In genomic region chr2:151973595-151974562, GRCm38 (mm10) we compare ENCODE assay signal across 7 mouse cellular contexts. TPM values are rescaled to one million over a fixed set of nuclear protein-coding genes. Genes with fewer than 3 reads are reported as not detected.
DNase-seq lines count a peak whose midpoint lies in the region; ATAC-seq and TF ChIP-seq lines count a peak whose summit lies in the region.

No protein-coding gene starts in this region.

- TF ChIP-seq EP300 in stomach, postnatal 0 days (optimal IDR thresholded peaks at IDR 0.05): no peak

- H3K27ac ChIP-seq in forebrain, embryonic 10.5 days: peak overlapping the region; percentile 86
- no peak overlapping the region for H3K27ac ChIP-seq in kidney, embryonic 14.5 days (ENCODE audit: low read depth, low read length)
- H3K27ac ChIP-seq in stomach, postnatal 0 days (replicated peaks): peak overlapping the region; percentile 88

- WGBS in forebrain, embryonic 10.5 days: 3% methylated on average over 36 of the region's 36 CpGs
- WGBS in kidney, embryonic 14.5 days: 11% methylated on average over 36 of the region's 36 CpGs
- 26% methylated on average over 36 of the region's 36 CpGs for WGBS in stomach, postnatal 0 days

- H3K4me2 ChIP-seq in kidney, embryonic 14.5 days (replicated peaks; ENCODE audit: low read depth, low read length): peak overlapping the region; percentile 50
- peak overlapping the region; percentile 64 for H3K4me2 ChIP-seq in stomach, postnatal 0 days (replicated peaks; ENCODE audit: low read depth)

- TF ChIP-seq CTCF in C2C12 (IDR thresholded peaks at IDR 0.05; ENCODE audit: control insufficient read depth, insufficient read depth, insufficient read length) (peak; percentile 15), E14TG2a.4 (conservative IDR thresholded peaks at IDR 0.05; ENCODE audit: low read length) (0 out of 2 replicates have a peak, but pooled peaks have one; percentile 3)
- peak; percentile 51 for TF ChIP-seq CTCF in stomach, postnatal 0 days (IDR thresholded peaks at IDR 0.05; ENCODE audit: low read depth)

- 0 out of 2 replicates have a peak, but pooled peaks have one; percentile 2 for ATAC-seq in kidney, embryonic 14.5 days (ENCODE audit: low FRiP score, low TSS enrichment)
- ATAC-seq in stomach, postnatal 0 days (ENCODE audit: low FRiP score, low TSS enrichment): peak; percentile 61

- H3ac ChIP-seq in C2C12 (ENCODE audit: control insufficient read depth, insufficient read length, low read depth): no peak overlapping the region

- H3K79me2 ChIP-seq in C2C12 (ENCODE audit: control insufficient read depth, insufficient read depth): peaks cover 96% of the 10 kb centered on the region

- no peak for DNase-seq in forebrain, embryonic 10.5 days (ENCODE audit: extremely low spot score, low spot score)
- DNase-seq in lung, postnatal 36 days: peak; percentile 90
- DNase-seq in stomach, postnatal 0 days (ENCODE audit: low spot score): peak; percentile 93
- DNase-seq in left cerebral cortex, adult 9 months (ENCODE audit: low spot score in 2 of 2): no peak

- H3K79me3 ChIP-seq in C2C12 (ENCODE audit: low read depth): peaks cover 68% of the 10 kb centered on the region

- H3K4me1 ChIP-seq in E14TG2a.4 (replicated peaks; ENCODE audit: low read depth, low read length): peaks cover 83% of the 10 kb centered on the region
- peaks cover 94% of the 10 kb centered on the region for H3K4me1 ChIP-seq in forebrain, embryonic 10.5 days
- H3K4me1 ChIP-seq in kidney, embryonic 14.5 days (ENCODE audit: control insufficient read depth, insufficient read depth, low read length): peaks cover 52% of the 10 kb centered on the region
- H3K4me1 ChIP-seq in stomach, postnatal 0 days (replicated peaks; ENCODE audit: control insufficient read depth, insufficient read depth): peaks cover 18% of the 10 kb centered on the region

- H3K27me3 ChIP-seq in C2C12 (ENCODE audit: control insufficient read depth, insufficient read depth, insufficient read length) (no peaks in the 10 kb centered on the region), E14TG2a.4 (ENCODE audit: insufficient read depth, low read length) (peaks cover 65% of the 10 kb centered on the region)
- H3K27me3 ChIP-seq in forebrain, embryonic 10.5 days (ENCODE audit: poor library complexity, severe bottlenecking): peaks cover 58% of the 10 kb centered on the region
- peaks cover 8% of the 10 kb centered on the region; the same call in 1 of the 2 replicates for H3K27me3 ChIP-seq in kidney, embryonic 14.5 days (ENCODE audit: control insufficient read depth, insufficient read depth, low read length)
- H3K27me3 ChIP-seq in stomach, postnatal 0 days (ENCODE audit: control insufficient read depth, insufficient read depth, low read length): no peaks in the 10 kb centered on the region

- no peaks in the 10 kb centered on the region for H3K9me3 ChIP-seq in E14TG2a.4 (ENCODE audit: low read length)
- no peaks in the 10 kb centered on the region for H3K9me3 ChIP-seq in forebrain, embryonic 10.5 days
- H3K9me3 ChIP-seq in kidney, embryonic 14.5 days (ENCODE audit: control insufficient read depth, low read length): no peaks in the 10 kb centered on the region
- no peaks in the 10 kb centered on the region for H3K9me3 ChIP-seq in stomach, postnatal 0 days (ENCODE audit: control insufficient read depth, low read length)

- H3K4me3 ChIP-seq in C2C12 (ENCODE audit: insufficient read depth, poor library complexity, severe bottlenecking): no peak overlapping the region
- H3K4me3 ChIP-seq in E14TG2a.4 (replicated peaks; ENCODE audit: low read length): peak overlapping the region; percentile 75
- peak overlapping the region; percentile 49 for H3K4me3 ChIP-seq in forebrain, embryonic 10.5 days
- H3K4me3 ChIP-seq in kidney, embryonic 14.5 days (ENCODE audit: low read length): peak overlapping the region; percentile 28
- H3K4me3 ChIP-seq in stomach, postnatal 0 days (ENCODE audit: low read depth, low read length): peak overlapping the region; percentile 33

- H3K9ac ChIP-seq in kidney, embryonic 14.5 days (ENCODE audit: low read depth, low read length): 0 out of 2 replicates have a peak overlapping the region, but pooled peaks have one; percentile 45
- H3K9ac ChIP-seq in stomach, postnatal 0 days (ENCODE audit: low read length): peak overlapping the region; percentile 57

- peaks cover 56% of the 10 kb centered on the region for H3K36me3 ChIP-seq in C2C12 (ENCODE audit: control insufficient read depth, insufficient read depth)
- peaks cover 21% of the 10 kb centered on the region for H3K36me3 ChIP-seq in E14TG2a.4 (ENCODE audit: insufficient read depth, low read length)
- peaks cover 54% of the 10 kb centered on the region for H3K36me3 ChIP-seq in forebrain, embryonic 10.5 days (replicated peaks)
- H3K36me3 ChIP-seq in kidney, embryonic 14.5 days (ENCODE audit: control insufficient read depth, insufficient read depth, low read length): peaks cover 13% of the 10 kb centered on the region; the same call in 1 of the 2 replicates
- H3K36me3 ChIP-seq in stomach, postnatal 0 days (ENCODE audit: control insufficient read depth, insufficient read depth, low read length): 0 out of 2 replicates have a peak, but pooled peaks cover 5% of the 10 kb centered on the region

TF ChIP-seq in C2C12, 6 proteins besides CTCF, POLR2A, EP300 and RAD21:
- TF ChIP-seq FOSL1 (IDR thresholded peaks at IDR 0.05; ENCODE audit: insufficient read depth, low read length, poor library complexity, severe bottlenecking): peak; percentile 41
- TF ChIP-seq MYOD1 (IDR thresholded peaks at IDR 0.05; ENCODE audit: control insufficient read depth, insufficient read length, low read depth): peak; percentile 30
- no peak for TF ChIP-seq USF1 (IDR thresholded peaks at IDR 0.05; ENCODE audit: low read depth)
- no peak for TF ChIP-seq MAX (IDR thresholded peaks at IDR 0.05)
- TF ChIP-seq CEBPB (IDR thresholded peaks at IDR 0.05; ENCODE audit: low read depth): peak; percentile 77
- TF ChIP-seq MYOG (IDR thresholded peaks at IDR 0.05; ENCODE audit: control insufficient read depth, extremely low read depth, insufficient read length): no peak
TF ChIP-seq in C2C12: peak in this region for 3.

RNA-seq across cellular contexts. Expression of gene Fam110a, which starts 6.1 kb away (rescaled TPM):
- polyA plus RNA-seq in C2C12 (2012; fragmentation: generic; extraction: Trizol): 24.3 TPM
- 60.3 and 70.4 TPM in 2 replicates for polyA plus RNA-seq in forebrain, embryonic 10.5 days (2016; fragmentation: Nextera tagmentation; extraction: Ambion mirVana)
- polyA plus RNA-seq in kidney, embryonic 14.5 days (2014; fragmentation: Nextera tagmentation; extraction: Ambion mirVana): 19.7 and 29.9 TPM in 2 replicates
- 29.9 and 33.7 TPM in 2 replicates for polyA plus RNA-seq in stomach, postnatal 0 days (2015; fragmentation: Nextera tagmentation; extraction: Ambion mirVana)

RNA-seq across cellular contexts. Expression of gene Slc52a3, which starts 22.4 kb away (rescaled TPM):
- polyA plus RNA-seq in C2C12 (2012; fragmentation: generic; extraction: Trizol): 0.08 TPM
- polyA plus RNA-seq in forebrain, embryonic 10.5 days (2016; fragmentation: Nextera tagmentation; extraction: Ambion mirVana): 0.69 and 0.79 TPM in 2 replicates
- polyA plus RNA-seq in kidney, embryonic 14.5 days (2014; fragmentation: Nextera tagmentation; extraction: Ambion mirVana): 3.4 and 6.8 TPM in 2 replicates
- polyA plus RNA-seq in stomach, postnatal 0 days (2015; fragmentation: Nextera tagmentation; extraction: Ambion mirVana): 22.2 and 24.9 TPM in 2 replicates

Comparison
In these comparisons a context has a peak if more than half of its experiments do, and no peak if none do; other contexts are left out.
1. DNase-seq: peak in lung, postnatal 36 days (single experiment) and stomach, postnatal 0 days (single experiment); none in forebrain, embryonic 10.5 days (single experiment) and left cerebral cortex, adult 9 months (0 of 2).
2. Peak in every context shown above with its lines, with median percentiles within 50 percentile points of each other: CTCF ChIP-seq.